Mouse (Mus musculus) kidney, postnatal 4 days (tissue): ENCODE measurements around the gene Fgf10.
A peak's percentile ranks its signal among the peaks of the same experiment; 100 is the strongest.

Source experiments
- DNase-seq, 2 experiments: peaks; one replicate each; pipeline ENCODE4 v3.0.0; 2021; ENCODE audit warnings: mixed read lengths in 2 of 2

Fgf10 gene

GRCm38 (mm10) chr13:118669491-118669890, at the start of gene Fgf10:
Gene Fgf10, plus strand, starts transcription at chr13:118669791.
- no peak for DNase-seq

DNA sequence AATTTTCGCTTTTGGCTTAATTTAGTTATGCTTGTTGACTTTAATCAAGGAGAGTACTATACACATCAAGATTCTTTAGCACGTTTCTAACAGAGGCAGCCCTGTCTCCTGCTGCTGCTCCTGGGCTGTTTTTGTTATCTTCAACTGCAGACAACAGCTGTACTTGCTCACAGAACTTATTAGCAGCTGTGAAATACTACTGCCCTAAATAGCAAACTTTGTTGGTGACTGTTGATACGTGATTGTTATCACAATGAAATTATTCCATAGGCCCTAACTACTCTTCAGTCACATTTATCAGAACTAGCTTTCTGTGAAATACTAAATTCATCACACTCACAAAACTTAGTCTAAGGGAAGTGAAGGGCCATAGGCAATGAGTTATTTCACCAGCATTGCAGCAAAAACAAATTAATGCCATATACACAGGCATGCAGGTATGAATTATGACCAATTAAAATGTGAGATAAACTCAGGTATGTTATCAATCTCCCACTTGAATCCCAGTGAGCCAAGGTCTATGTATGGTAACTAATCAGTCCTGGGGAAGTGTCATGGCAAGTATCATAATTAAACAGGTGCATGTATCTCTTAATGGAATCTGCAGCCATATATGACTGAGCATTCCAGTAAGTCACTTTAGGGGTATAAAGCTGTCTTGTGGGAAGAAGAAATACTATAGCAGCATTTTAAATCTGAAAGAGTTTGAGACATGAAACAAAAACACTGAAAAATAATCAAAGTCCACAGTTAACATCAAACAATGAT, 39.7 kb upstream of the Fgf10 start:
- no peak for DNase-seq

DNA sequence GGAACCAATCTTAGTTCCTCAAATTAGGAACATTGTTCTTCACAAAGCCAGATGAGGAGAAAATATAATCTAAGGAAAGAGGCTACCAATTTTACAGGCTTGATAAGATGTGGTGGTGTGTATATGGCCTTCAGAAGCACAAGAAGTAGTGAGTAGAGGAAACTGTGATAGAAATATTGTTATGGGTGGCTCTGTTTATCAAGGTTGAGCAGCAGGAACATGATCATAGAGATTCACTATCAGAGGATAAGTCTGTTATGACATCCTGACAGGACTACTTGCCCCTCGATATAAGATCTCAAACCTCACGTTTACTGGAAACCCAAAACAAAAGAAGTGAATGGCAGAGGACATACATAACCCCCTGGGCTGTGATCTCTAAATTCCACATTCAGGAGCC, 38.1 kb upstream of the Fgf10 start:
- no peak for DNase-seq

GRCm38 (mm10) chr13:118636047-118636446, 33.5 kb upstream of the Fgf10 start:
- DNase-seq: no peak

DNA sequence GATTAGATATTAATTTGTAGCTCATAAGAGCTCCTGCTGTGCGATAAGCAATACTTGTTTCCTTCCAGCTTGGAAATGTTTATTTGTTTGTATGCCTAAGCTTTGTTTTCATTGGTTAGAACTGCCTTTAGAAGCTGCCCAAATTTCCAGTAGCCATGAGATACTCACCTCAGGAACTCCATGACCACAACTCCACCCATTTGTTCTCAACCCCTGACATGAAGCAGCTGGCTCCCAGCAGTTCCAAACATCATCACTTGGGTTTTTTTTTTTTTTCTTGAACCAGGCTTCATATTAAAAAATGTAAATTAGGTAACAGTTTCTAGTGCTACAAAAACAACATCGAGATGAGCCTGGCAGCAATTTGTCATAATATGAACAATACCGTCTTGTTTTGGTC, 27.0 kb upstream of the Fgf10 start:
- DNase-seq: no peak

GRCm38 (mm10) chr13:118643138-118643537, 26.5 kb upstream of the Fgf10 start:
- DNase-seq: no peak

DNA sequence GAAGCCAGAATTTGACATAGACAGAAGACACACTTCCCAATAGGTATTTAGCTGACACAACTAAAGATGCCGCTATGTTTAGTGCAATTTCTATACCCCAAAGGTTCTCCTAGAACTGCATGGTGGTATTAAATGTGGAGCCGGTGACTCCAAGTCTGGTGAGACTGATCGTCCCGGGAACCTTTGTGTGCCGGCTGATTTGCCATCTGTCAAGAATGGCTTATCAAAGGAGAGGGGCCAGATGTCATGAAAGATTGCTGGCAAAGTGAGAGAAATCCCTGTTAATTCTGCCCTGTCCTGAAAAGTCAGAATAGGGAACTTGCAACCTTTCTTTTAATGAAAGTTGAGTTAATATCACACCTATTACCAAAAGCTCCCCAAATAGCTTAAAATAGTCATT, 12.6 kb upstream of the Fgf10 start:
- DNase-seq: no peak

GRCm38 (mm10) chr13:118658031-118658430, 11.6 kb upstream of the Fgf10 start:
- DNase-seq: no peak

DNA sequence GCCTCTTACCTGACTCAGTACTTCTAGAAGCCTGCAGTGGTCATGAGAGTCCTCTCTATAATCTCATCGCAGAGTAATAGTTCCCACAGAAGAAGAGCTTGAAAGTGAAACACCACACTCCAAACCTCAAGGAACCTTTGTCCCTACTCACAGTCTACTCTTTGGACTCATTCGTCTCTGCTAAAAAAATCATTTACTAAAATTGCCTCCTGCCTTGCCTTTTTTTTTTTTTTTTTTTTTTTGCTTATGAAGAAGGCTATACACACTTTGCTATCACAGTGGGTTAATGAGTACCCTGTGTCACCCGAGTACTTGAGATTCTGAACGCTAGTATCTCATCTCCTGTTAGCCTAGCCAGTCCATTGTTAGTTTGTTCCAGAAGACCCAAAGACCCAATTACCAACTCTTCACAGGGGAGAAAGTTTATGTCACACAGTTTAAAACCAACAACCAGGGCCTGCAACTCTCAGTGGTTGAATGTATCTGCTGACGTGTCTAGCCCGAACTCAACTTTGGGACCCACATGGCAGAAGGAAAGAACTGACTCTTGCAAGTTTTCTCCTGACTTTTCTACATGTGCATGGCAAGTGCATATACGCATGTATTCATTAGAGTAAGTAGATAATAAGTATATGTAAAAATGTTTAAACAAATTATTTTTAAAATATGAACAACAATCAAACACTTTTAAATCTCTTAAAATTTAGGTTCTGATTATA, 10.8 kb upstream of the Fgf10 start:
- DNase-seq: peak in 1 of 2 experiments; percentile 24

GRCm38 (mm10) chr13:118661664-118662063, 7.9 kb upstream of the Fgf10 start:
- no peak for DNase-seq

DNA sequence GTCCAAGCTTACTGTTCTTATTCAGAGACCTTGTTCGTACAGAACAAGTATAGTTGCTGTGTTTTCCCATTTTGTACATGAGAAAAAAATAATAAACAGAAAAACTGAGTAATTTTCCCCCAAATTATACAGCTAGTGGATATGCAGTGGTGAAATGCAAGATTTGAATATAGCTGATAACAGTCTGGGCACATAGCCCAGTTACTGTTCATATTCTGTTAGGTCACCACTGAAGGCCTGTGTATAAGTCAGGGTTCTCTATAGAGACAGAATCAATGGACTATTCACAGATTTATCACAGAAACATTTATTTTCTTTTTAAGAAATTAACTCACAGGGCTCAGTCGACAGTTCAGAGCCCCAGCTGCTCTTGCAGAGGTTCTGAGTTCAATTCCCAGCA, 4.7 kb upstream of the Fgf10 start:
- no peak for DNase-seq

DNA sequence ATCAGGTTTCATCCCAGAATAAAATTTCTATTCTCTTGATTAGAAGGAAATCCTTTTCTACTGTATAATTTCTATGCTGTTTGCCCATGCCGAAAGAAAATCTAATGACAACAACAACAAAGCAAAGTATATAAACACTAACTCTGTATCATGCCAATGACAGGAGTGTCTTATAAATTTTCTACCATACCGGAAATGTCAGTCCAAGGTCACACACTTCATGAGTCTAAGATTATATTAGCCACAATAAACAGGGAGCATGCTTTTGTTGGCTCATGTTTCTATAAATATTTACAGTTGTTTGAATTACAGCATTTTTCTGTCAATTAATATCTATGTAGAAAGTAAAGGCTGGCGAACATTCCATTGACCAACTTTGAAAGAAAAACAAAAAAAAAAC, 9.6 kb downstream of the Fgf10 start:
- no peak for DNase-seq

GRCm38 (mm10) chr13:118693049-118693448, 23.5 kb downstream of the Fgf10 start:
- DNase-seq: no peak

DNA sequence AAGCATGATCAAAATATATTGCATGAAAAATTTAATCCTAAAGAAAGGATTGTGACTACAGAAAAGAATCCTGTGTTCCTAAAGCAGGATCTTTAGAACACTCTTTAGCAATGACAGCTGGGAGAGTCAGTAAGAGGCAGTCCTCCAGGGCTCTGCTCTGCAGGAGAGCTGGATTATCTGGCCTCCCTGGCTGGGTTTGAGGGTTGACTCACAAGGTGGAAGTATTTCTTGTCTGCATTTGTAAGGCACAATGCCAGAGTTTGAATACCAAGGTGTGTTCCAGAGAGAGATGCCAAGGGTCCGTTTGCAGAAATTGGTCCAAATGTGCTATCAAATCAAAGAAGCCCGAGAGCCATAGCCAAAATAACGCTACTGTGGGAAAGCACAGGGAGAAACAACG, 25.5 kb downstream of the Fgf10 start:
- no peak for DNase-seq

- DNase-seq: no peak
Measured at GRCm38 (mm10) chr13:118703727-118704126, 34.1 kb downstream of the Fgf10 start.

- no peak for DNase-seq
Measured at GRCm38 (mm10) chr13:118705716-118706115, 36.1 kb downstream of the Fgf10 start.

GRCm38 (mm10) chr13:118709912-118710311, 40.3 kb downstream of the Fgf10 start:
- DNase-seq: no peak

DNA sequence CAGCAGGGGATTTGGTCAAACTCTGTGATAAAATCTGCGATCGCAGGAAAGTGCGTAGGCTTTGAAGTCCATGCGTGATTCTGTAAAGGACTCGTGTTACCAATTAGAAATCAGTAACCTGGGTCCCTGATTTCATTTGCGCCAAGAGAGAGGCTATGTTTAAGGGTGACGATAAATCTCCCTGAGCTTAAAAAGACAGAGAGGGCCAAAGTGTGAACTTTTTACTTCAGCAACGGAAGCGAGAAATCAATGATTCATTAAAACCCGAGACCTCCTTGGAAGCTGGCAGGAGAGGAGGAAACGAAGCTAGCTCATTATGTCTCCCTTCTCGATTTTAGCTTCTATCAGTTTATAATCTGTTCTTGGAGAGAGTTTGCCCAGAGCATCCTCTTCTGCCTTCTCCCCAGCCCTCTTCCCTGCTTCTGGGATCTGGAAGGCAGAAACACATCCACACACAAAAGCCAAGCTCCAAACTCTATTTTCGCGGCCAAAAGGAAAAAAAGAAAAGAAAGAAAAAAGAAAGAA, 44.1 kb downstream of the Fgf10 start:
- DNase-seq: peak in 1 of 2 experiments; percentile 11

- peak; percentile 46 to 62 for DNase-seq
Measured at GRCm38 (mm10) chr13:118714284-118715065, 44.9 kb downstream of the Fgf10 start.

DNA sequence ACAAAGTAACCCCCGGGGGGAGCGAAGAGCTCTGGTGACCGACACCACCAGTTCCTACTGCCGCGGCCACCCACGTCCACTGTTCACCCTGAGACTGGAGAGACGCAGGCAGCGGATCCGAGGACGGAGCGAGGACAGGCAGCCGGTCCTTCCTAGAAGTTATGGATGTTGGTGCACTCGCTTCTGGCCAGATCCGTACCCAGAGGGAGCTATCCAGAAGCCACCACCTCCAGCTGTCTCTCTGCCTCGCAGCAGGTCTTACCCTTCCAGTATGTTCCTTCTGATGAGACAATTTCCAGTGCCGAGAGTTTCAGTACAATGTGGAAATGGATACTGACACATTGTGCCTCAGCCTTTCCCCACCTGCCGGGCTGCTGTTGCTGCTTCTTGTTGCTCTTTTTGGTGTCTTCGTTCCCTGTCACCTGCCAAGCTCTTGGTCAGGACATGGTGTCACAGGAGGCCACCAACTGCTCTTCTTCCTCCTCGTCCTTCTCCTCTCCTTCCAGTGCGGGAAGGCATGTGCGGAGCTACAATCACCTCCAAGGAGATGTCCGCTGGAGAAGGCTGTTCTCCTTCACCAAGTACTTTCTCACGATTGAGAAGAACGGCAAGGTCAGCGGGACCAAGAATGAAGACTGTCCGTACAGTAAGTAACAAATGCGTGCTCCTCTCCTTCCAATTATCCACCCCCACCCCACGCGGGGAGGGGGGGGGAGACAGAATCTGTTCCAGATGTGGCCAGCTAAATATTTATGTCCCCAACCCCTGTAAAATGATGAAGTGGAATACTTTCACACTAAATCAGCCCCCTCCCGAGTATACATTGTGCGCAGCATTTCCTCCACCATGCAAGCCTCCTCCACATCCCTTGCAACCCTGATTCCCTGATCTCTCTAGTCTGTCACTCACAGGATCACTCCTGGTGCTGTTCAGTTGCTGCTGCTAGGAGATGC, 45.8 kb downstream of the Fgf10 start:
- DNase-seq: peak; percentile 8 to 63

DNA sequence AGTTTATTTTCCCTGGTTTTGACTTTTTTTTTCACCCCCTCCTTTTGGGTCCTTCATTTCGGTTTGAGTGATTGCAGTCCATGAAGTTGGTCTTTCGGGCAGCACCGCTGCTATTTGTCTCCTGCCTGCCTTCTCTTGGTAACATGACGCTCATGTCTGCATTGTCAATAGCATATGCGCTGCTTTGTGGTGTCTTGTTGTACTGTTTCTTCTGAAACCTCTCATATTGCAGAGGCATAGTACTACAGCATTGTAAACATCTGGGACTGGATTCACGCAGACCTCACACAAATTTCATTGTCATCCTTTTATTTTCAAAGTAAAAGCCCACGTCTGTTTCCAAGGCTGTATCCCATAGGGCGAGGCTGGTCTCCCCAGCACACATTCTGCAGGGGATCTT, 46.7 kb downstream of the Fgf10 start:
- peak; percentile 5 to 8 for DNase-seq

DNA sequence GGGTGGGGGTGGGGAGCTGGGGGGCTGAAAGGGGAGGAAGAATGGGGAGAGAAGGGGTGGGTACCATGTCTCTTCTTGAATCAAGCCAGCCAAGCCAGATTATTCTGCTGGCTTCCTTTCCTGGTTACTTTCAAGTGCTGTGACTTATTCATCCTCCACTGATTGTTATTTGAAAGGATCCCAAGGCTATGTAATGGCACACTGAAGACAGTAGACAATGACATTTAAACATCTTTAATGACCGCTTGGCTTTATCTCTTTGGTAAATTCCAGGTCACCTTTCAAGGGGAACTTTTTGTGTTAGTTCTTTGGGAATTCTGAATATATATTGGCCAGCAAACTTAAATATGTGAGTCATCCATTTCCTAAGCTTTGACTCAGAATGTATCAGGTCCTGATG, 47.1 kb downstream of the Fgf10 start:
- DNase-seq: no peak
